Mouse (Mus musculus): ENCODE data around the gene Slc35a5. TPM values are rescaled to one million over a fixed set of nuclear protein-coding genes. Genes with fewer than 3 reads are reported as not detected.

The Slc35a5 gene
- polyA plus RNA-seq, 1 experiment from 2014 or later = 36.8 TPM

Other genes starting within 250 kb of the Slc35a5 start
- gene Cd200r3, start 215.0 kb downstream of the Slc35a5 start, polyA plus RNA-seq (2014; fragmentation: Nextera tagmentation; extraction: Ambion mirVana) = not detected in 2 replicates
- gene Ccdc80, start 65.3 kb downstream of the Slc35a5 start, polyA plus RNA-seq (2014; fragmentation: Nextera tagmentation; extraction: Ambion mirVana) = 15.6 and 22.4 TPM in 2 replicates
- 51.5 and 55.7 TPM in 2 replicates for gene Atg3, start 79 bp upstream of the Slc35a5 start, polyA plus RNA-seq (2014; fragmentation: Nextera tagmentation; extraction: Ambion mirVana)
- gene Btla, start 65.6 kb upstream of the Slc35a5 start, polyA plus RNA-seq (2014; fragmentation: Nextera tagmentation; extraction: Ambion mirVana) = 0.19 and 0.21 TPM in 2 replicates